Mouse (Mus musculus): ENCODE results near the gene Iqck. TPM values are rescaled to one million over a fixed set of nuclear protein-coding genes. Genes with fewer than 3 reads are reported as not detected.

The Iqck gene
- polyA plus RNA-seq, 1 experiment from 2014 or later = 1.1 TPM

- 52% methylated on average over 5 of the region's 5 CpGs for WGBS
- peak; percentile 73 for ATAC-seq (ENCODE audit: low FRiP score, low TSS enrichment)
- no peaks in the 10 kb centered on the region for H3K9me3 ChIP-seq (ENCODE audit: control insufficient read depth, low read length)
- peaks cover 7% of the 10 kb centered on the region; the same call in 1 of the 2 replicates for H3K36me3 ChIP-seq (ENCODE audit: control insufficient read depth, insufficient read depth, low read length)
- no peaks in the 10 kb centered on the region for H3K27me3 ChIP-seq (ENCODE audit: control insufficient read depth, insufficient read depth, low read length)
- no peak for TF ChIP-seq CTCF (IDR thresholded peaks at IDR 0.05; ENCODE audit: low read depth)
- no peak for TF ChIP-seq EP300 (optimal IDR thresholded peaks at IDR 0.05)
- DNase-seq (ENCODE audit: low spot score) = peak; percentile 25
- no peak overlapping the region for H3K4me2 ChIP-seq (replicated peaks; ENCODE audit: low read depth)
- H3K4me1 ChIP-seq (replicated peaks; ENCODE audit: control insufficient read depth, insufficient read depth) = no peaks in the 10 kb centered on the region
- H3K27ac ChIP-seq (replicated peaks) = no peak overlapping the region
- H3K9ac ChIP-seq (ENCODE audit: low read length) = no peak overlapping the region
- no peak overlapping the region for H3K4me3 ChIP-seq (ENCODE audit: low read depth, low read length)
Measured at GRCm38 (mm10) chr7:118827975-118828416, 27.6 kb upstream of the Iqck start.

GRCm38 (mm10) chr7:118837901-118838300 is 17.7 kb upstream of the Iqck start:
- DNase-seq (ENCODE audit: low spot score) = no peak
- no peak overlapping the region for H3K27ac ChIP-seq (replicated peaks)
- H3K9ac ChIP-seq (ENCODE audit: low read length) = no peak overlapping the region
- no peaks in the 10 kb centered on the region for H3K4me1 ChIP-seq (replicated peaks; ENCODE audit: control insufficient read depth, insufficient read depth)
- WGBS = 88% methylated on average over 5 of the region's 5 CpGs
- H3K9me3 ChIP-seq (ENCODE audit: control insufficient read depth, low read length) = no peaks in the 10 kb centered on the region
- no peaks in the 10 kb centered on the region for H3K27me3 ChIP-seq (ENCODE audit: control insufficient read depth, insufficient read depth, low read length)
- peaks cover 18% of the 10 kb centered on the region; the same call in 1 of the 2 replicates for H3K36me3 ChIP-seq (ENCODE audit: control insufficient read depth, insufficient read depth, low read length)
- no peak for ATAC-seq (ENCODE audit: low FRiP score, low TSS enrichment)
- no peak overlapping the region for H3K4me2 ChIP-seq (replicated peaks; ENCODE audit: low read depth)
- H3K4me3 ChIP-seq (ENCODE audit: low read depth, low read length) = no peak overlapping the region
- TF ChIP-seq EP300 (optimal IDR thresholded peaks at IDR 0.05) (no peak), CTCF (IDR thresholded peaks at IDR 0.05; ENCODE audit: low read depth) (no peak)

GRCm38 (mm10) chr7:118841030-118841745 is 14.4 kb upstream of the Iqck start:
- ATAC-seq (ENCODE audit: low FRiP score, low TSS enrichment) (no peak), DNase-seq (ENCODE audit: low spot score) (no peak)
- H3K4me3 ChIP-seq (ENCODE audit: low read depth, low read length) = no peak overlapping the region
- WGBS = 60% methylated on average over 8 of the region's 8 CpGs
- H3K4me2 ChIP-seq (replicated peaks; ENCODE audit: low read depth) = no peak overlapping the region
- H3K36me3 ChIP-seq (ENCODE audit: control insufficient read depth, insufficient read depth, low read length) = peaks cover 17% of the 10 kb centered on the region
- H3K9me3 ChIP-seq (ENCODE audit: control insufficient read depth, low read length) = no peaks in the 10 kb centered on the region
- H3K9ac ChIP-seq (ENCODE audit: low read length) = no peak overlapping the region
- no peak overlapping the region for H3K27ac ChIP-seq (replicated peaks)
- H3K4me1 ChIP-seq (replicated peaks; ENCODE audit: control insufficient read depth, insufficient read depth) = no peaks in the 10 kb centered on the region
- no peak for TF ChIP-seq CTCF (IDR thresholded peaks at IDR 0.05; ENCODE audit: low read depth)
- TF ChIP-seq EP300 (optimal IDR thresholded peaks at IDR 0.05) = no peak
- no peaks in the 10 kb centered on the region for H3K27me3 ChIP-seq (ENCODE audit: control insufficient read depth, insufficient read depth, low read length)

- Histone ChIP-seq H3K9ac (ENCODE audit: low read length) (no peak overlapping the region), H3K4me1 (replicated peaks; ENCODE audit: control insufficient read depth, insufficient read depth) (no peaks in the 10 kb centered on the region), H3K4me2 (replicated peaks; ENCODE audit: low read depth) (no peak overlapping the region), H3K27me3 (ENCODE audit: control insufficient read depth, insufficient read depth, low read length) (no peaks in the 10 kb centered on the region), H3K27ac (replicated peaks) (no peak overlapping the region), H3K4me3 (ENCODE audit: low read depth, low read length) (no peak overlapping the region), H3K36me3 (ENCODE audit: control insufficient read depth, insufficient read depth, low read length) (peaks cover 20% of the 10 kb centered on the region), H3K9me3 (ENCODE audit: control insufficient read depth, low read length) (no peaks in the 10 kb centered on the region)
- ATAC-seq (ENCODE audit: low FRiP score, low TSS enrichment) = 0 out of 2 replicates have a peak, but pooled peaks have one; percentile 30
- 26% methylated on average over 1 of the region's 1 CpGs for WGBS
- TF ChIP-seq CTCF (IDR thresholded peaks at IDR 0.05; ENCODE audit: low read depth) (peak; percentile 20; the same call in 1 of the 2 replicates), EP300 (optimal IDR thresholded peaks at IDR 0.05) (no peak)
- DNase-seq (ENCODE audit: low spot score) = no peak
Measured at GRCm38 (mm10) chr7:118841796-118842195, 13.8 kb upstream of the Iqck start.

GRCm38 (mm10) chr7:118842938-118843337 is 12.6 kb upstream of the Iqck start:
- no peak overlapping the region for H3K27ac ChIP-seq (replicated peaks)
- H3K9ac ChIP-seq (ENCODE audit: low read length) = no peak overlapping the region
- ATAC-seq (ENCODE audit: low FRiP score, low TSS enrichment) (no peak), DNase-seq (ENCODE audit: low spot score) (no peak)
- TF ChIP-seq EP300 (optimal IDR thresholded peaks at IDR 0.05) (no peak), CTCF (IDR thresholded peaks at IDR 0.05; ENCODE audit: low read depth) (no peak)
- H3K4me1 ChIP-seq (replicated peaks; ENCODE audit: control insufficient read depth, insufficient read depth) = no peaks in the 10 kb centered on the region
- peaks cover 25% of the 10 kb centered on the region for H3K36me3 ChIP-seq (ENCODE audit: control insufficient read depth, insufficient read depth, low read length)
- H3K27me3 ChIP-seq (ENCODE audit: control insufficient read depth, insufficient read depth, low read length) = no peaks in the 10 kb centered on the region
- no peak overlapping the region for H3K4me2 ChIP-seq (replicated peaks; ENCODE audit: low read depth)
- no peaks in the 10 kb centered on the region for H3K9me3 ChIP-seq (ENCODE audit: control insufficient read depth, low read length)
- WGBS = 61% methylated on average over 4 of the region's 4 CpGs
- no peak overlapping the region for H3K4me3 ChIP-seq (ENCODE audit: low read depth, low read length)

- 55% methylated on average over 5 of the region's 5 CpGs for WGBS
- Histone ChIP-seq H3K9ac (ENCODE audit: low read length) (no peak overlapping the region), H3K36me3 (ENCODE audit: control insufficient read depth, insufficient read depth, low read length) (peaks cover 25% of the 10 kb centered on the region), H3K4me1 (replicated peaks; ENCODE audit: control insufficient read depth, insufficient read depth) (no peaks in the 10 kb centered on the region), H3K27ac (replicated peaks) (no peak overlapping the region), H3K27me3 (ENCODE audit: control insufficient read depth, insufficient read depth, low read length) (no peaks in the 10 kb centered on the region), H3K4me2 (replicated peaks; ENCODE audit: low read depth) (no peak overlapping the region), H3K4me3 (ENCODE audit: low read depth, low read length) (no peak overlapping the region), H3K9me3 (ENCODE audit: control insufficient read depth, low read length) (no peaks in the 10 kb centered on the region)
- ATAC-seq (ENCODE audit: low FRiP score, low TSS enrichment) (peak; percentile 64), DNase-seq (ENCODE audit: low spot score) (peak; percentile 66)
- TF ChIP-seq CTCF (IDR thresholded peaks at IDR 0.05; ENCODE audit: low read depth) (no peak), EP300 (optimal IDR thresholded peaks at IDR 0.05) (no peak)
Measured at GRCm38 (mm10) chr7:118845141-118845540, 10.4 kb upstream of the Iqck start.

All from stomach, postnatal 0 days (tissue).